Mouse (Mus musculus): ENCODE measurements around the gene Tmem120b.

- TF ChIP-seq POLR2A (IDR thresholded peaks at IDR 0.05; ENCODE audit: extremely low read depth, insufficient read depth, low read length), result no peak
- no peak for TF ChIP-seq CTCF (IDR thresholded peaks at IDR 0.05; ENCODE audit: low read depth, low read length)
Measured at GRCm38 (mm10) chr5:123117773-123118172, 49.6 kb downstream of the Tmem120b start.
